Mouse (Mus musculus): ENCODE results near the gene 1700024P04Rik. TPM values are rescaled to one million over a fixed set of nuclear protein-coding genes. Genes with fewer than 3 reads are reported as not detected.

Gene 1700024P04Rik
- polyA plus RNA-seq, 1 experiment from 2014 or later = not detected

GRCm38 (mm10) chr13:98937108-98937507, 47.3 kb downstream of the 1700024P04Rik start:
- no peaks in the 10 kb centered on the region for H3K27me3 ChIP-seq (replicated peaks)
- no peak overlapping the region for H3K4me2 ChIP-seq
- H3K4me1 ChIP-seq = no peaks in the 10 kb centered on the region
- H3K36me3 ChIP-seq = no peaks in the 10 kb centered on the region
- WGBS = 64% methylated on average over 6 of the region's 6 CpGs
- no peaks in the 10 kb centered on the region for H3K9me3 ChIP-seq
- no peak for ATAC-seq (ENCODE audit: insufficient read depth, low FRiP score, low read depth)
- H3K4me3 ChIP-seq (replicated peaks) = no peak overlapping the region
- no peak overlapping the region for H3K9ac ChIP-seq
- no peak overlapping the region for H3K27ac ChIP-seq

Other genes starting within 250 kb of the 1700024P04Rik start
- gene Fcho2, start 169.1 kb downstream of the 1700024P04Rik start, polyA plus RNA-seq (2015; fragmentation: Nextera tagmentation; extraction: Ambion mirVana) = 41.6 and 47.8 TPM in 2 replicates
- gene Tnpo1, start 58.2 kb downstream of the 1700024P04Rik start, polyA plus RNA-seq (2015; fragmentation: Nextera tagmentation; extraction: Ambion mirVana) = 55.1 and 62.0 TPM in 2 replicates
- 0.57 and 0.68 TPM in 2 replicates for gene Zfp366, start 200.3 kb upstream of the 1700024P04Rik start, polyA plus RNA-seq (2015; fragmentation: Nextera tagmentation; extraction: Ambion mirVana)

Data from stomach, embryonic 15.5 days (tissue).